Mouse (Mus musculus): ENCODE data around the gene Atp6v0c.

- TF ChIP-seq POLR2A (IDR thresholded peaks at IDR 0.05; ENCODE audit: borderline replicate concordance, extremely low read depth, low read depth, low read length): no peak
- TF ChIP-seq CTCF (IDR thresholded peaks at IDR 0.05; ENCODE audit: insufficient read depth, low read length): no peak
These were observed 35.3 kb upstream of the Atp6v0c start for GRCm38 (mm10) chr17:24204846-24205245.

Measured in lung, adult 2 months (tissue).